Mouse (Mus musculus): ENCODE results near the gene Fbxw21.
"Not testable (repeated sequence)": the region's sequence is repeated elsewhere in the genome, so short reads cannot be mapped to it uniquely, and the experiment has no call there.

Gene Fbxw21

GRCm38 (mm10) chr9:109161941-109162340, at the start of gene Fbxw21:
Gene Fbxw21, minus strand, starts transcription at chr9:109162041.
- DNase-seq, result no peak

DNA sequence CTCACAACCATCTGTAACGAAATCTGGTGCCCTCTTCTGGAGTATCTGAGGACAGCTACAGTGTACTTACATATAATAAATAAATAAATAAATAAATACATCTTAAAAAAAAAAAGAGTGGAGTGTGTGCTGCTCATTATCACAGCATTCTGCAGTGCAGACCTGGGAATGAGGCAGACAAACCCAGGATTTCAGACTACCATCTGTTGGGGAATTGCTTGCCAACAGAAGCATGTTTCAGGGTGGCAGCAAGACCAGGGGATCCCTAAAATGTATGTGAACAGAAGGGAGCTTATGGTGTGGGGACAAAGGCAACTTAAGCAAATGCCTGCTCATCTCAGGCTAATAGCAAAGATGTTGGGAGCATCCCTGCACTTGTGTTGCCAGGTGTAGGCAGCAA, 39.5 kb upstream of the Fbxw21 start:
- DNase-seq, result not testable (repeated sequence)

DNA sequence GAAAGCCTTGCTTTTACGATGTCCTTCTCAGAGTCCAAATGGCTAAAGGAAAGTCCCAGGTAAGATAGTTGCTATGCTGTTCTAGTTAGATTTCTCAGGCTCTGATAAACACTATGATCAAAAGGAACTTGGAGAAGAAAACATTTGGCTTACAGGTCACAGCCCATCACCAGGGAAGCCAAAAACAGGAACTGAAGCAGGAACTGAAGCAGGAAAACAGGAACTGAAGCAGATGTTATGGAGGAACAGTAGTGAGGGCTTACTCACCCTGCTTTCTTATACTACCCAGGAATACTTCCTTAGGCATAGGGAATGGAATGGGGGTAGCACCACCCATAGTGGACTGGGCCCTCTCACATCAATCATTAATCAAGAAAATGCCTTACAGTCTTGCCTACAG, 38.5 kb upstream of the Fbxw21 start:
- no peak for DNase-seq

DNA sequence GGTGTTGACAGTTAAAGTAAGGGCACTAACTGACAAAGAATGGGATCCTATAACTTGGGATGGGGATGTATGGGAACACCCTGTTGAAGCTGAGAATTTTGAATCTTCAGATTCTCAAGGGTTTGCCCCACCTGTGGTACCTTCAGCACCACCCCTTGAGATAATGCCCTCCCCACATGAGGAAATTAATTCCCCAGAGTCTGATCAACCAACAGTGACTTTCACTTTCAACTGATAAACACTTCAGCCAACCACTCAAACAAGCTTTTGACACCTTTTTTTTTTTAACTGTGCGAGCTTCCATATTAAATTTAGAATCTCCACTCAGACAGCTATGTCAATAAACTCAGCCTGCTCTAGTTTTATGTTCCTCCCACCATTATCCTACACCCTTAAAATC, 37.5 kb upstream of the Fbxw21 start:
- DNase-seq, result no peak

DNA sequence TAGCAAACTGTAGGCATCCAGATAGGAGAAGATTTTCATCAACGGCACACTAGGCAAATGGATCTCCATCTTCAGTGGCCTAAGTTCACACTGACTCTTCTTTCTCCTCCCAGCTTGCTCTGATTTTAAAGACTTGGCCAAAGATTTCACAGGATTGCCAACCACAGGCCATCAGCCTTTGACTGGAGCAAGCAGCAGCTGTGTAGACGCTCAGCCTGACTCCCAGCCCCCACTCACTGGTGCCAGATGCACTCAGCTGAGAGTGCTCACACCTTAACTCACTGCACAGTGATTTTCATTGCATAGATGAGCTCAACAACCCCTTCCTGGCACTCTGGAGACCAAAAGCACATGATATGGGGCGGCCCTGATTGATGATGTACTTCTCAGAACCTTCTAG, 34.0 kb upstream of the Fbxw21 start, which contains the start of gene Fbxw13:
Gene Fbxw13 (minus strand): TSS at position 101 of the 400 bp plus-strand sequence.
- DNase-seq, result not testable (repeated sequence)

- no peak for DNase-seq
Measured at GRCm38 (mm10) chr9:109177208-109177607, 15.4 kb upstream of the Fbxw21 start.

DNA sequence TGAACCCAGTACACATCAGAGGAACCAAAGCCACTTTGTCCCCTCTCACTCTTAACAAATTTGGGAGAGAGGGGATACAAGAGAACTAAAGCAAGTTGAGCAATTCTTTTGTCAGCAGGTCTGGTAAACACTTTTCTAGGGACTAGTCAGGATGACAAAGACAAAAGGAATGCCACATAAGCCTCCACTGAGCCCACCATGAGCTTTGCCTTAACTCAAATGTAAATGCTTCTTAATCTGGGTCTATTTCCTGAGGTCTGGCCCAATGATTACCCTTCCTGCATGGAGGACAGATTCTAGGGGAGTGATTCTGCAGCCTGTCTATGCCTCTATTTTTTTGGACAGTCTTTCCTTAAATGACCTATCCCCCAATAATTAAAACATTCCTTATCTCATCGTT, 14.5 kb upstream of the Fbxw21 start:
- no peak for DNase-seq

- DNase-seq, result peak; percentile 39
Measured at GRCm38 (mm10) chr9:109167316-109167715, 5.5 kb upstream of the Fbxw21 start.

- not testable (repeated sequence) for DNase-seq
Measured at GRCm38 (mm10) chr9:109140414-109140813, 21.4 kb downstream of the Fbxw21 start.

DNA sequence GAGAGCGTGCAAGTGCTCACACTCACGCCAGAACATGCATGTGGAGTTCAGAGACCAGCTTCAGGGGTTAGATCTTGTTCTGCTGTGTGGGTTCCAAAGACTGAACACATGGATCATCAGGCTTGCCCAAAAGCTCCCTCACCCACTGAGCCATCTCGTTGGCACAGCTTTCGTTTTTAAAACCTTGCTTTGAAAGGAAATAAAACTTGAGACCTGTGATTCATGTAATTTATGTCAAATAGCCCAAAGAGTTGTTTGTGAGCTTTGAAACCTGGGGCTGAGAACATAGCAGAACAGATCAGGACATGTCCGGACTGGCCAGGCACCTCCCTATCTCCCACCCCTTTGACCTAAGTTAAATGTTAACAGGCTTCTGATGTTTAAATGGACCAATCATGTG, 31.8 kb downstream of the Fbxw21 start:
- DNase-seq, result no peak

DNA sequence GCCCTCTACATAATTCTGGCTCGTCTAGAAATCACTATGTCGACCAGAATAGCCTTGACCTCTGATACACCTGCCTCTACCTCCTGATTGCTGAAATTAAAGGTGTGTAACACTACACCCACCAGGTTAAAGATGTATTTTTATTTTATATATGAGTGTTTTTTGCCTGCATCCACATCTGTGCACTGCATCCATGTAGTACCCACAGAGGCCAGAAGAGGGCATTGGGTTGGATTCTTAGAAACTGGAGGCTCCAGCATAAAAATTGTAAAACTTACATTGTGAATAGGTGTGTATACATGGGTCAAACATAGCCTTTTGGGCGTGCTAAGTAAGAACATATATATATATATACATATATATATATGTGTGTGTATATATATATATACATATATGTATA, 33.6 kb downstream of the Fbxw21 start:
- DNase-seq, result peak; percentile 44

GRCm38 (mm10) chr9:109127076-109127475, 34.8 kb downstream of the Fbxw21 start:
- DNase-seq, result no peak

- DNase-seq, result no peak
Measured at GRCm38 (mm10) chr9:109125481-109125880, 36.4 kb downstream of the Fbxw21 start.

- no peak for DNase-seq
Measured at GRCm38 (mm10) chr9:109125043-109125442, 36.8 kb downstream of the Fbxw21 start.

DNA sequence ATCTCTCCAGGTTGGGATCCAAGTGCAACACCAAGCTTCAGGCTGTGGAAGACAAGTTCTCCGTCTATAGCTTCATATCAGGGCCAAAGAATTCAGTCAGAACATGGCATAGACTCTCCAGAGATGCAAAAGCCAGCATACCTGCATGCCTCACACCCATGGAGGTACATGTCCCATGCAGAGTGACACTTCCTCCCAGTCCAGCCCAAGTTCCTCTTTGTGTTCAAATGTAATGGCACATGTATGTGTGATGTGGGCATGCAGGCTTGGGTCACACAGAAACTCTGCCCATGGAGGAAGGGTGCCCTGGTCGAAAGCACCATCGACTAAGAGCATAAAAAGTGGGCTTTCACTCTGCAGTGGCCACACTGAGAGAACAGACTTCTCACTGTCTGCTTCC, 37.7 kb downstream of the Fbxw21 start:
- DNase-seq, result no peak

DNA sequence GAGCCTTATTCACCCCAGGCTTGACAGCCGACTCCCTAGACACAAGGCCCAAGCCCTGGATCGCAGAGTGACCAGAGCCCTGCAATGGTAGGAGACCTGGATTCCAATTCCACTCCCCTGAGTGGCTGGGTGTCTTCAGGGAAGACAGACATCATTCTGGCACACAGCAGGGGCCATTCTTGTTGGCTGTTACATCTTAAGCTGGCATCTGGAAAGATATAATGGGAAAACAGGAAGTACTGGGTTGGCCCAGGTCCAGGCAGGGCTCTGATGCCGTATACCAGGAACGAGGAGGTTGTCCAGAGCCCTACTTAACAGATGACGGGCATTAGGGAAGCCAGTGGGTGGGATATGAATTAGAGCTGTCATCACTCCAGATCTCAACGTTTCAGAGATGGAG, 38.6 kb downstream of the Fbxw21 start:
- peak; percentile 20 for DNase-seq

- DNase-seq, result peak; percentile 66
Measured at GRCm38 (mm10) chr9:109122553-109123085, 39.2 kb downstream of the Fbxw21 start.

GRCm38 (mm10) chr9:109120956-109121355, 40.9 kb downstream of the Fbxw21 start:
- no peak for DNase-seq

DNA sequence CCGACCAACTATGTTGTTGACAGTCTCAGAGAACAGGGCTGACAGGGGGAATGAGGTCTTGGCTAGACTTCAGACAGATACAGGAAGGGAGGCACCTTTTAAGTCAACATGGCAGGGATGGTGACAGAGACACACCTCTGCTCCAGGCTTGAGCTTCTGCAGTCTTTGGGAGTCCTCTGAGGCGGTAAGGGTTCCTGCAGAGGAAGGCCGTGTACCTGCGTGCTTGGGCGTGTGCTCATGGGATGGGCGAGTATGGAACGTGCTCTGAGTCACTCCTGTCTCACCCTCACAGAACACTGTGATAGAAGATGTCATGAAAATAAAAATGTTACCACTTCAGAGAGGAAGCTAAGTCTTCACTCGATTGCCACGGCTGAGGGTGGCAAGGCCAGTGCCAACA, 42.3 kb downstream of the Fbxw21 start:
- DNase-seq, result no peak

DNA sequence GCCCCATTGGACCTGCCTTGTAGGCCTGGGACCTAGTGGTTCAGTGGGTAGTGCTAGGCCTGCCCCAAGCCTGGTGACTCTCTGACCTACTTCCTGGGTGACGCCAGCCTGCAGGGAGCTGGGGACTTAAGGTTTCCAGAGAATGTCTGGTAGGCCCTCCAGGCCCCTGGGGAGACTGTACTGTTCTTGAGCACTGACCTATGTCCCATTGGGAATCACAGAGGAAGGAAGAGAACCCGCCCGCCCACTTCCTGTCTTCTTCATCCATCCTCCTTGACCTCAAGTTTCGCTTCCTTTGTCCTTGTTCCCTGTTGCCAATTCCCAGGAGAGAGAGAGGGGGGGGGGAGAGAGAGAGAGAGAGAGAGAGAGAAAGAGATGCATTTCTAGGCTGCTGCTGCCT, 43.7 kb downstream of the Fbxw21 start:
- DNase-seq, result no peak

DNA sequence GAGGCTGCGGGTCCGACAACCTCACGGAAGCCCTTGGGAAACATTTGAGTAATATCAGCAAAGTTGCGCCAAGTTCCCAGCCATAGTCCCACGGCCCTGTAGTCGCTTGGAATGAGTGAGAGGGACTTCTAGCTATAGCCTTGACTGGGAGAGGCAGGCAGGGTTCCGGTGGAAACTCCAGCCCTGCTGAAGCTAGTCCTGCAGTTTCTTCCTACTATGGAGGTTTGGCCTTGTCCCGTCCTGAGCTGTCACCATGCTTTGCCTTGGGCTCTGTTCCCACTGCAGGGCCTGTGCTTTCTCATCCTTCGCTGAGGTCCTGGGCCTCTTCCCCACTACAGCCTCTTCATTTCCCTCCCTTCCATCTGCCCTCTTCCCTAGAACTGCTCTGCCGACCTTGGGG, 45.6 kb downstream of the Fbxw21 start:
- no peak for DNase-seq

- DNase-seq, result no peak
Measured at GRCm38 (mm10) chr9:109114871-109115270, 47.0 kb downstream of the Fbxw21 start.

- no peak for DNase-seq
Measured at GRCm38 (mm10) chr9:109114276-109114675, 47.6 kb downstream of the Fbxw21 start.

GRCm38 (mm10) chr9:109113331-109113730, 48.5 kb downstream of the Fbxw21 start:
- DNase-seq, result no peak

DNA sequence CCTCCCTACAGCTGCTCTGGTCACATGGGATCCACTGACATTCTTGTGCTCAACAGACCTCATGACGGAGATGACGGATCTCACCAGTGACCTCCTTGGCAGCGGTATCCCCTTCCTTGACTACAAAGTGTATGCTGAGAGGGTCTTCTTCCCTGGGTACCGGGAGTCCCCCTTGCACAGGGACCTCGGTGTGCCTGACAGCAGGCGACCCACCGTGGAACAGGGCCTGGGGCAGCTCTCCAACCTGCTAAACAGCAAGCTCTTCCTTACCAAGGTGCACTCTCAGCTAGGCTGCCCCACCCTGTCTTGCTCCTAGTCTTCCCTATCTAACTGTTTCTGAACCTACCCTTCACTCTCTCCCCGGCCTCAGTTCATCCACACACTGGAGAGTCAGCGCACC, 50.2 kb downstream of the Fbxw21 start:
- DNase-seq, result no peak

DNA sequence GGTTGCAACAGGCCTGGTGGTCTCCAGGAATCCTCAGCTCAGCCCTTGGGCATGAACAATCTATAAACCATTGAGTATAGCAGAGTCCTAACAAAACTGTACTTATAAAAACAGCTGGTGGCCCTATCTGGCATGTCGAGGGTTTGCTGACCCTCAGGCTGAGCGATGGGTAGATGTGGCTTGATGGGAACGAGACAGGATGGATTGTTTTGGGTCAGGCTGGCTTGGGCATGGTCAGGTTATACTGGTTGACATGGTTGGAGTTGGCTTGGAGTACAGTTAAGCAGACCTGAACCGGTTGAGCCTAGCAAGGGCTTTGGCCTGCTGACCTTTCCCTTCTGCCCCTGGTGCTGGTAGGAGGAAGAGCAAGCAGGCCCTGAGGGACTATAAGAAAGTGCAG, 50.7 kb downstream of the Fbxw21 start:
- no peak for DNase-seq

Data from retina, postnatal 1 day (tissue).